ENCODE assay signal across 16 mouse cellular contexts in genomic region chr9:44049381-44050165, GRCm38 (mm10). TPM values are rescaled to one million over a fixed set of nuclear protein-coding genes. Genes with fewer than 3 reads are reported as not detected.
"Had no signal": no experiment of that assay in that cellular context is flagged by ENCODE, and none has a peak within 500 bp of the region (broad histone marks: within the 10 kb centered on the region; RNA-seq: fewer than 3 reads in every experiment).

No protein-coding gene starts in this region.

- ATAC-seq: intestine, embryonic 16.5 days; liver, embryonic 12.5 days; midbrain, embryonic 15.5 days had no signal

- H3K36me3 ChIP-seq: limb, embryonic 15.5 days; liver, embryonic 12.5 days; midbrain, embryonic 15.5 days; neural tube, embryonic 12.5 days had no signal

- H3K9ac ChIP-seq: limb, embryonic 15.5 days; liver, embryonic 12.5 days; lung, embryonic 14.5 days; midbrain, embryonic 15.5 days; neural tube, embryonic 12.5 days had no signal

- H3K4me3 ChIP-seq: limb, embryonic 15.5 days; liver, embryonic 12.5 days; megakaryocyte, embryonic 14.5 days; midbrain, embryonic 15.5 days; neural tube, embryonic 12.5 days had no signal

- H3K4me2 ChIP-seq: limb, embryonic 15.5 days; liver, embryonic 12.5 days; lung, embryonic 14.5 days; midbrain, embryonic 11.5 days; midbrain, embryonic 15.5 days; neural tube, embryonic 12.5 days had no signal

- H3K9me3 ChIP-seq: limb, embryonic 15.5 days; liver, embryonic 12.5 days; megakaryocyte, embryonic 14.5 days; midbrain, embryonic 15.5 days; neural tube, embryonic 12.5 days had no signal

- H3K27ac ChIP-seq: kidney, postnatal 0 days; limb, embryonic 15.5 days; liver, embryonic 12.5 days; macrophage; midbrain, embryonic 15.5 days; neural tube, embryonic 12.5 days had no signal

- H3K4me1 ChIP-seq: liver, embryonic 12.5 days; midbrain, embryonic 15.5 days; neural tube, embryonic 12.5 days had no signal

- DNase-seq: kidney, postnatal 36 days; lung, embryonic 14.5 days; lung, postnatal 10 days; thymus, adult 18-20 months had no signal

RNA-seq across cellular contexts. Expression of gene Thy1, which starts 6.4 kb away (rescaled TPM):
- polyA plus RNA-seq: midbrain, embryonic 11.5 days had no signal

RNA-seq across cellular contexts. Expression of gene Mfrp, which starts 52.0 kb away (rescaled TPM):
- total RNA-seq: monocyte, adult 5-6 weeks; neutrophil, adult 5-6 weeks had no signal
- polyA plus RNA-seq: liver, embryonic 12.5 days; liver, embryonic 16.5 days; macrophage; midbrain, embryonic 11.5 days had no signal

RNA-seq across cellular contexts. Expression of gene C1qtnf5, which starts 57.5 kb away (rescaled TPM):
- total RNA-seq: monocyte, adult 5-6 weeks; neutrophil, adult 5-6 weeks had no signal
- polyA plus RNA-seq: macrophage had no signal
